Comparison of ENCODE assay signal across 19 mouse cellular contexts in genomic region chr2:120464732-120465396, GRCm38 (mm10). TPM values are rescaled to one million over a fixed set of nuclear protein-coding genes. Genes with fewer than 3 reads are reported as not detected.
DNase-seq lines count a peak whose midpoint lies in the region; ATAC-seq and TF ChIP-seq lines count a peak whose summit lies in the region.
"Had no signal": no experiment of that assay in that cellular context is flagged by ENCODE, and none has a peak within 500 bp of the region (broad histone marks: within the 10 kb centered on the region; RNA-seq: fewer than 3 reads in every experiment).

No protein-coding gene starts in this region.

- TF ChIP-seq CTCF in lung, adult 2 months (IDR thresholded peaks at IDR 0.05; ENCODE audit: insufficient read depth, low read length), result no peak

- no peaks in the 10 kb centered on the region for H3K27me3 ChIP-seq in liver, embryonic 12.5 days (replicated peaks)
- peaks cover 14% of the 10 kb centered on the region for H3K27me3 ChIP-seq in megakaryocyte, embryonic 14.5 days (replicated peaks)
- no peaks in the 10 kb centered on the region for H3K27me3 ChIP-seq in forebrain, embryonic 16.5 days (replicated peaks; ENCODE audit: control insufficient read depth, insufficient read depth, low read length)
- H3K27me3 ChIP-seq in midbrain, embryonic 13.5 days, result no peaks in the 10 kb centered on the region
- H3K27me3 ChIP-seq: embryonic facial prominence, embryonic 13.5 days; limb, embryonic 12.5 days; neural tube, embryonic 12.5 days had no signal

- no peak overlapping the region for H3K27ac ChIP-seq in liver, embryonic 12.5 days
- H3K27ac ChIP-seq in brown adipose tissue, adult 24 weeks (replicated peaks; ENCODE audit: low read depth, low read length), result peak overlapping the region; percentile 30; the same call in 1 of the 2 replicates
- H3K27ac ChIP-seq in forebrain, embryonic 16.5 days (ENCODE audit: low read length), result no peak overlapping the region
- no peak overlapping the region for H3K27ac ChIP-seq in midbrain, embryonic 13.5 days
- H3K27ac ChIP-seq: embryonic facial prominence, embryonic 13.5 days; hindbrain, embryonic 14.5 days; limb, embryonic 12.5 days; neural tube, embryonic 12.5 days; stomach, postnatal 0 days had no signal

- peaks cover 5% of the 10 kb centered on the region; the same call in 1 of the 2 replicates for H3K4me1 ChIP-seq in liver, embryonic 12.5 days
- 0 out of 2 replicates have a peak, but pooled peaks cover 2% of the 10 kb centered on the region for H3K4me1 ChIP-seq in brown adipose tissue, adult 24 weeks (ENCODE audit: control insufficient read depth, insufficient read depth, insufficient read length, low read length)
- H3K4me1 ChIP-seq in lung, adult 2 months (ENCODE audit: control insufficient read depth, insufficient read depth, low read length), result no peaks in the 10 kb centered on the region
- peaks cover 64% of the 10 kb centered on the region for H3K4me1 ChIP-seq in megakaryocyte, embryonic 14.5 days
- no peaks in the 10 kb centered on the region for H3K4me1 ChIP-seq in forebrain, embryonic 16.5 days (replicated peaks; ENCODE audit: control insufficient read depth, insufficient read depth, low read length)
- H3K4me1 ChIP-seq in midbrain, embryonic 13.5 days (replicated peaks), result no peaks in the 10 kb centered on the region
- H3K4me1 ChIP-seq: limb, embryonic 12.5 days; neural tube, embryonic 12.5 days had no signal

- H3K4me3 ChIP-seq in liver, embryonic 12.5 days, result no peak overlapping the region
- no peak overlapping the region for H3K4me3 ChIP-seq in brown adipose tissue, adult 24 weeks (ENCODE audit: insufficient read depth, low read depth, low read length)
- no peak overlapping the region for H3K4me3 ChIP-seq in lung, adult 2 months (replicated peaks; ENCODE audit: extremely low read depth, low read depth, low read length)
- peak overlapping the region; percentile 29 for H3K4me3 ChIP-seq in megakaryocyte, embryonic 14.5 days (replicated peaks)
- no peak overlapping the region for H3K4me3 ChIP-seq in forebrain, embryonic 16.5 days (replicated peaks; ENCODE audit: low read length)
- H3K4me3 ChIP-seq in midbrain, embryonic 13.5 days (replicated peaks), result no peak overlapping the region
- H3K4me3 ChIP-seq: embryonic facial prominence, embryonic 13.5 days; limb, embryonic 12.5 days; neural tube, embryonic 12.5 days had no signal

- 84% methylated on average over 2 of the region's 2 CpGs for WGBS in liver, embryonic 12.5 days (ENCODE audit: insufficient replicate concordance)
- 61% methylated on average over 2 of the region's 2 CpGs for WGBS in lung, adult 2 months
- WGBS in forebrain, embryonic 16.5 days, result 95% methylated on average over 2 of the region's 2 CpGs
- WGBS in midbrain, embryonic 13.5 days, result 95% methylated on average over 2 of the region's 2 CpGs

- no peaks in the 10 kb centered on the region for H3K36me3 ChIP-seq in liver, embryonic 12.5 days
- H3K36me3 ChIP-seq in megakaryocyte, embryonic 14.5 days (replicated peaks; ENCODE audit: low read length), result peaks cover 23% of the 10 kb centered on the region
- H3K36me3 ChIP-seq in forebrain, embryonic 16.5 days (ENCODE audit: control insufficient read depth, insufficient read depth), result no peaks in the 10 kb centered on the region
- H3K36me3 ChIP-seq in midbrain, embryonic 13.5 days, result no peaks in the 10 kb centered on the region
- H3K36me3 ChIP-seq: embryonic facial prominence, embryonic 13.5 days; limb, embryonic 12.5 days; neural tube, embryonic 12.5 days had no signal

- no peaks in the 10 kb centered on the region for H3K9me3 ChIP-seq in liver, embryonic 12.5 days (replicated peaks)
- peaks cover 6% of the 10 kb centered on the region for H3K9me3 ChIP-seq in megakaryocyte, embryonic 14.5 days
- H3K9me3 ChIP-seq in forebrain, embryonic 16.5 days (ENCODE audit: control insufficient read depth, low read length), result no peaks in the 10 kb centered on the region
- H3K9me3 ChIP-seq in midbrain, embryonic 13.5 days, result no peaks in the 10 kb centered on the region
- H3K9me3 ChIP-seq: embryonic facial prominence, embryonic 13.5 days; limb, embryonic 12.5 days; neural tube, embryonic 12.5 days had no signal

- no peak for TF ChIP-seq POLR2A in lung, adult 2 months (IDR thresholded peaks at IDR 0.05; ENCODE audit: borderline replicate concordance, extremely low read depth, low read depth, low read length)

- no peak overlapping the region for H3K9ac ChIP-seq in liver, embryonic 12.5 days
- no peak overlapping the region for H3K9ac ChIP-seq in forebrain, embryonic 16.5 days (replicated peaks; ENCODE audit: low read depth, low read length)
- H3K9ac ChIP-seq in midbrain, embryonic 13.5 days (replicated peaks), result no peak overlapping the region
- H3K9ac ChIP-seq: embryonic facial prominence, embryonic 13.5 days; hindbrain, embryonic 14.5 days; limb, embryonic 12.5 days; neural tube, embryonic 12.5 days had no signal

- 0 out of 2 replicates have a peak, but pooled peaks have one; percentile 24 for ATAC-seq in liver, embryonic 12.5 days
- ATAC-seq in forebrain, embryonic 16.5 days, result no peak
- ATAC-seq in midbrain, embryonic 13.5 days, result no peak

- DNase-seq in liver, result no peak
- DNase-seq in lung, adult 2 months, result peak; percentile 20
- DNase-seq in spleen, postnatal 14 days (ENCODE audit: low spot score in 2 of 2), result no peak
- DNase-seq: cerebellum, adult 11 months; cerebellum, postnatal 36 days; kidney, adult 11 months; kidney, postnatal 10 days; thymus, postnatal 36 days had no signal

- no peak overlapping the region for H3K4me2 ChIP-seq in liver, embryonic 12.5 days
- no peak overlapping the region for H3K4me2 ChIP-seq in forebrain, embryonic 16.5 days (ENCODE audit: low read length)
- no peak overlapping the region for H3K4me2 ChIP-seq in midbrain, embryonic 13.5 days (replicated peaks)
- H3K4me2 ChIP-seq: embryonic facial prominence, embryonic 13.5 days; heart, embryonic 11.5 days; hindbrain, embryonic 14.5 days; limb, embryonic 12.5 days; neural tube, embryonic 12.5 days had no signal

RNA-seq across cellular contexts. Expression of gene Capn3, which starts 9.0 kb away (rescaled TPM):
- polyA plus RNA-seq in liver, embryonic 12.5 days (2016; fragmentation: Nextera tagmentation; extraction: Ambion mirVana), result 6.3 and 6.9 TPM in 2 replicates
- 1.1 and 2.1 TPM in 2 replicates for polyA plus RNA-seq in brown adipose tissue, adult 24 weeks (2012; ENCODE audit: insufficient read depth, insufficient read length, missing spikeins)
- polyA plus RNA-seq in lung, adult 2 months (2012; rRNA removed), result 0.54 and 3.5 TPM in 2 replicates
- polyA plus RNA-seq in megakaryocyte, embryonic 14.5 days (2012; ENCODE audit: insufficient read depth, low replicate concordance), result 9.7 and 29.4 TPM in 2 replicates
- 0.37 TPM in 2 replicates for polyA plus RNA-seq in forebrain, embryonic 16.5 days (2015; fragmentation: Nextera tagmentation; extraction: Ambion mirVana)
- 1.7 and 2.3 TPM in 2 replicates for polyA plus RNA-seq in midbrain, embryonic 13.5 days (2015; fragmentation: Nextera tagmentation; extraction: Ambion mirVana)
